Mouse (Mus musculus) testis, adult 2 months (tissue): Measurements from ENCODE around the gene Rnf43.

Experiments used
- CTCF ChIP-seq: fragments of 200-500 bp; IDR thresholded peaks from 2 replicates; pipeline ENCODE4 v1.5.1; 2012; ENCODE audit warnings: low read depth, mild to moderate bottlenecking, inconsistent platforms, low read length, moderate library complexity; ENCODE audit not compliant: control insufficient read depth, insufficient read depth, insufficient replicate concordance
- POLR2A ChIP-seq: fragments of 200-500 bp; IDR thresholded peaks from 2 replicates; pipeline ENCODE4 v1.6.1; 2012; ENCODE audit warnings: low read depth, mild to moderate bottlenecking, inconsistent platforms, low read length, moderate library complexity; ENCODE audit not compliant: control insufficient read depth

DNA sequence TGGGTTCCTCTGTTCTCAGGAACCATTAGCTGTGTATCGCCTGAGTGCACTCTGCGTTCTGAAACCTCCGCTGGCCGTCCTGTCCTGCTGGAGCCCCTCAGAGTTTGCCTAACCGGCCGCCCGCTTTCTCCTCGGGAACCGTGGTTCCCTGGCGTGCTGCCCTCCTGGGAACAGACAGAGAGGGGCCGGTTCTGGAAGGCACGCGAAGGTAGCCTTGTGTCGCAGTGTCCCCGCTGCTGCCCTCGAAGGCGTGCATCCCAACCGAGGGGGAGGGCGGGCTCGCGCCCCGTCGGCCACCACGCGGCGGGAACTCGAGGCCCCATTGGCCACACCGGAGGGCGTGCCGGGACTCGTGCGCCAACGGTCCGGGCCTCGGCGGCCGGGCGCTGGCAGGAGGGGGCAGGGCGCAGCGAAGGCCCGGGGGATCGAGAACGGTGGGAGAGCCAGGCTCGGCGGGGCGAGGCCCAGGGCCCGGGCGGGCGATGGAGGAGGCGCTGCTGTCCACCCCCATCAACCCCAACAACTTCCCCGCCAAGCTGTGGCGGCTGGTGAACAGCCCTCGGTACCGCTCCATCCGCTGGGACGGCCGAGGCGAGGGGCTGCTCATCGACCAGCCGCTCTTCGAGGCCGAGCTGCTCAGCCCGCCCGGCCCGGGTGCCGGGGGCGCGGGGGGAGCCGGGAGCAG is 45.6 kb upstream of the Rnf43 start, which contains the start of gene Hsf5:
- TF ChIP-seq CTCF = no peak
- peak; percentile 81 for TF ChIP-seq POLR2A
